Mouse (Mus musculus): ENCODE measurements around the gene Carns1.
"Not testable (repeated sequence)": the region's sequence is repeated elsewhere in the genome, so short reads cannot be mapped to it uniquely, and the experiment has no call there.

GRCm38 (mm10) chr19:4135963-4136345 lies 39.3 kb downstream of the Carns1 start:
- not testable (repeated sequence) for TF ChIP-seq POLR2A (IDR thresholded peaks at IDR 0.05; ENCODE audit: insufficient read depth, low read depth, low read length)
- TF ChIP-seq CTCF (IDR thresholded peaks at IDR 0.05), result peak; percentile 60
